Mouse (Mus musculus) liver, adult 2 months (tissue): ENCODE results near the gene Mgea5. TPM values are rescaled to one million over a fixed set of nuclear protein-coding genes. Genes with fewer than 3 reads are reported as not detected.

ENCODE experiments used
- DNase-seq: peaks from one replicate; pipeline ENCODE4 v3.0.0-alpha.2; 2011; ENCODE audit warnings: low read depth, low spot score; ENCODE audit errors: extremely low read depth
- H3K27ac ChIP-seq: fragments of 200-500 bp; replicated peaks from 2 replicates; pipeline ENCODE4 v1.5.1; 2012; ENCODE audit warnings: low read depth, mild to moderate bottlenecking, control low read depth, inconsistent platforms, low read length; ENCODE audit not compliant: insufficient read depth
- H3K27me3 ChIP-seq: fragments of 200-500 bp; 2 replicates; pipeline ENCODE4 v1.6.1; 2012; ENCODE audit warnings: mild to moderate bottlenecking, moderate library complexity, low read length, inconsistent platforms; ENCODE audit not compliant: control insufficient read depth, insufficient read depth
- H3K36me3 ChIP-seq: fragments of 200-500 bp; 2 replicates; pipeline ENCODE4 v1.6.1; 2012; ENCODE audit warnings: low read length, inconsistent platforms; ENCODE audit not compliant: control insufficient read depth, insufficient read depth
- H3K4me1 ChIP-seq: fragments of 200-500 bp; 2 replicates; pipeline ENCODE4 v1.6.1; 2011; ENCODE audit warnings: low read length; ENCODE audit not compliant: control insufficient read depth, insufficient read depth
- H3K4me3 ChIP-seq: fragments of 200-500 bp; 2 replicates; pipeline ENCODE4 v1.5.1; 2011; ENCODE audit warnings: low read depth, mild to moderate bottlenecking, control low read depth, low read length, moderate library complexity; ENCODE audit not compliant: insufficient read depth
- H3K79me2 ChIP-seq: fragments of 200-500 bp; 2 replicates; pipeline ENCODE4 v1.6.1; 2012; ENCODE audit warnings: inconsistent platforms, mild to moderate bottlenecking, low read length, moderate library complexity; ENCODE audit not compliant: control insufficient read depth, insufficient read depth
- H3K9ac ChIP-seq: fragments of 200-500 bp; 2 replicates; pipeline ENCODE4 v1.6.1; 2012; ENCODE audit warnings: low read depth, mild to moderate bottlenecking, control low read depth, inconsistent platforms, low read length
- CTCF ChIP-seq: fragments of 200-500 bp; IDR thresholded peaks from 2 replicates; pipeline ENCODE4 v1.5.1; 2011; ENCODE audit warnings: low read depth, low read length, control low read depth
- POLR2A ChIP-seq: fragments of 200-500 bp; IDR thresholded peaks from 2 replicates; pipeline ENCODE4 v1.6.1; 2011; ENCODE audit warnings: low read length, control low read depth; ENCODE audit not compliant: insufficient read depth; ENCODE audit errors: extremely low read depth
- WGBS: fragments of 180-500 bp; shearing (Covaris S2); methylation state at CpG from one replicate; pipeline ENCODE4 v1.1.7; 2018; 5-methylcytosine and 5-hydroxymethylcytosine counted together
- polyA plus RNA-seq: library from polyadenylated mRNA; depleted of rRNA; stranded (reverse); fragments of >200 nt; gene quantifications from 2 replicates; pipeline ENCODE4 v1.2.3, GENCODE M21; 2012; rRNA removed
- total RNA-seq: library from RNA; depleted of rRNA; stranded (reverse); fragments of >200 nt; gene quantifications from 2 replicates; pipeline ENCODE4 v1.2.3, GENCODE M21; 2014; rRNA removed

Gene Mgea5
- total and polyA plus RNA-seq, 2 experiments = 11.1 to 44.3 TPM

GRCm38 (mm10) chr19:45725677-45726277, 57.9 kb downstream of the Mgea5 start:
- Histone ChIP-seq H3K79me2 (no peaks in the 10 kb centered on the region), H3K36me3 (no peaks in the 10 kb centered on the region), H3K4me3 (no peak overlapping the region), H3K27me3 (no peaks in the 10 kb centered on the region), H3K9ac (no peak overlapping the region), H3K4me1 (no peaks in the 10 kb centered on the region), H3K27ac (no peak overlapping the region)
- 60% methylated on average over 14 of the region's 14 CpGs for whole genome bisulfite sequencing
- DNase-seq = no peak
- no peak for TF ChIP-seq POLR2A

DNA sequence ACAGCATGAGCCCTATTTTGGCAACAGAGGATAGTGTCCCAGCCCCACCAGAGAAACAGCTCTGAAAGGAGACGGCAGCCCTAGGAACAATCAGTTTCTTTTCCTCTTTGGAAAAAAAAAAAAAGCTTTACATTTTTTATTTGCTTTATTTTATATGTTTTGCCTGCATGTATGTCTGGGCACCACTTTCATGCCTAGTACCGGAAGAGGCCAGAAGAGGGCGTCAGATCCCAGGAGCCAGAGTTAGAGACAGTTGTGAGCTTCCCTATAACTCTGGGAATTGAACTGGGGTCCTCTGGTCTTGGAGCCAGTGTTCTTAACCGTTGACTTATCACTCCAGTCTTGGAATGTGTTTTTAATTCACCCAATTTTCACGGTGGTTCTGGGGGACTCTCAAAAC, 61.4 kb downstream of the Mgea5 start:
- Histone ChIP-seq H3K27me3 (0 out of 2 replicates have a peak, but pooled peaks cover 4% of the 10 kb centered on the region), H3K4me1 (no peaks in the 10 kb centered on the region), H3K36me3 (no peaks in the 10 kb centered on the region), H3K27ac (no peak overlapping the region), H3K9ac (no peak overlapping the region), H3K4me3 (no peak overlapping the region), H3K79me2 (no peaks in the 10 kb centered on the region)
- TF ChIP-seq CTCF (peak; percentile 11; the same call in 1 of the 2 replicates), POLR2A (no peak)
- WGBS = 72% methylated on average over 5 of the region's 5 CpGs
- DNase-seq = no peak

GRCm38 (mm10) chr19:45718286-45718685, 65.4 kb downstream of the Mgea5 start:
- H3K4me3 ChIP-seq = no peak overlapping the region
- no peaks in the 10 kb centered on the region for H3K36me3 ChIP-seq
- no peak for DNase-seq

DNA sequence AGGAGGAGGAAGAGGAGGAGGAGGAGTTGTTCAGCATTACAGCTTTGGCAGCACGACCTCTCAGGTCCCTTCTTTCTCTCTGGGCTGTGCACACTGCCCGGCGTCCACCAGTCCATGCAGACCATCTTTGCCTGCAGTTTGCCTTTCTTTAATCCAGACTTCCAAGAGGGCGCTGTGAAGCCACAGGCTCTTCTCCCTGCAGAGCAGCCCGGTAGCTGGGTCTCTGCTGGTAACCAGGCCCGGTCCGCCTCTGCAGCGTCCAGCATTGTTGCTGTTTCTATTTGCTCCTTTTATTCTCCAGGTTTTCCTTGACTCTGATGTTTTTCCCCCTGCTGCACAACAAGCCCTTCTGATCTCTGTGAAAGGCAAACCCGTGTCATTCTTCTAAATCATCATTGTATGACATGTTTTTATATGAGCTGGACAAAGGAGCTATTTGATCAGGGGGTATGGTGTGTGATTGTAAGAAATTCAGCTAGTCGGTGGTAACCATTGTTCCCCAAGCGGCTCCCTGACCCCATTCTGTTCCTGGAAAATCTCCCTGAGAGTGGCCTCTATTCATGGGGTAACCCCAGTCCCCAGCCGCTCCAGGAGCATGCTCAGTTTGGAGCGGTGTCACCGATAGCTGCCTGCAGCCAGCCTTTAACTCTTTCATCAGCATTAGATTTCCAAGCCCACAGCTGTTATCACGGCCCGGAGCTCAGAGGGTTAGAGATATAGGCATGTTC, 66.0 kb downstream of the Mgea5 start:
- TF ChIP-seq CTCF = no peak
- TF ChIP-seq POLR2A = no peak
- Histone ChIP-seq H3K9ac (no peak overlapping the region), H3K36me3 (no peaks in the 10 kb centered on the region), H3K4me1 (no peaks in the 10 kb centered on the region), H3K79me2 (no peaks in the 10 kb centered on the region), H3K27me3 (0 out of 2 replicates have a peak, but pooled peaks cover 4% of the 10 kb centered on the region), H3K4me3 (no peak overlapping the region), H3K27ac (no peak overlapping the region)
- WGBS = 24% methylated on average over 16 of the region's 16 CpGs
- DNase-seq = no peak

More at GRCm38 (mm10) chr19:45718286-45718685, 65.4 kb downstream of the Mgea5 start:
- no peak overlapping the region for H3K27ac ChIP-seq
- WGBS = 87% methylated on average over 3 of the region's 3 CpGs
- no peak overlapping the region for H3K9ac ChIP-seq
- no peaks in the 10 kb centered on the region for H3K4me1 ChIP-seq
- H3K79me2 ChIP-seq = no peaks in the 10 kb centered on the region
- 0 out of 2 replicates have a peak, but pooled peaks cover 4% of the 10 kb centered on the region for H3K27me3 ChIP-seq
- TF ChIP-seq CTCF = no peak
- TF ChIP-seq POLR2A = no peak

DNA sequence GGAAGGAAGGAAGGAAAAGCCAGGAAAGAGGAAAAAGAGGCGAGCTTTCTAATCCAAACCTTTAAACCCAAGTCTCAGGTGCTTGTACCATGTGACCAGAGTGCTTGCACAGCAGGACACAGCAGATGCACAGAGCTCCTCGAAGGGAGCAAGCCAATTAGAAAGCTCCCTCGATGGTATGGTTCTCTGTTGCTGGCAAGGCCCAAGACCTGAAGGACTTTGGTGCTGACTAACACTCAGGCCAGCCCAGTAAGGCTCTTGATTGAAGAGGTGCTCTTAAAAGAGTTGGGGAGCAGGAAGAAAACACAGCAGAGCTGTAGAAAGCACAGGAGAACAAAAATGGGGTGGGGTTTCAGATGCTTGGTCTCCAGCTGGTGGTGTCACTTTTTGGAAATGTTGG, 74.9 kb downstream of the Mgea5 start:
- no peaks in the 10 kb centered on the region for H3K4me1 ChIP-seq
- H3K27ac ChIP-seq = no peak overlapping the region
- H3K9ac ChIP-seq = no peak overlapping the region
- no peaks in the 10 kb centered on the region for H3K79me2 ChIP-seq
- TF ChIP-seq POLR2A = no peak
- TF ChIP-seq CTCF = no peak
- H3K27me3 ChIP-seq = 0 out of 2 replicates have a peak, but pooled peaks cover 2% of the 10 kb centered on the region
- no peak for DNase-seq
- H3K36me3 ChIP-seq = no peaks in the 10 kb centered on the region
- WGBS = 56% methylated on average over 3 of the region's 3 CpGs
- H3K4me3 ChIP-seq = no peak overlapping the region

Other genes with a start within 250 kb of the Mgea5 start
- 6.1 TPM in 2 replicates for gene Poll, start 223.3 kb downstream of the Mgea5 start, total RNA-seq
- gene Poll, start 223.3 kb downstream of the Mgea5 start, polyA plus RNA-seq = 7.1 and 7.3 TPM in 2 replicates
- 5.5 and 6.0 TPM in 2 replicates for gene Gm17018, start 223.2 kb downstream of the Mgea5 start, total RNA-seq
- 2.8 and 3.0 TPM in 2 replicates for gene Gm17018, start 223.2 kb downstream of the Mgea5 start, polyA plus RNA-seq
- 10.0 and 14.6 TPM in 2 replicates for gene Fbxw4, start 123.5 kb downstream of the Mgea5 start, total RNA-seq
- gene Fbxw4, start 123.5 kb downstream of the Mgea5 start, polyA plus RNA-seq = 41.5 and 44.6 TPM in 2 replicates
- not detected in 2 replicates for gene Fgf8, start 40.9 kb downstream of the Mgea5 start, total RNA-seq
- not detected in 2 replicates for gene Fgf8, start 40.9 kb downstream of the Mgea5 start, polyA plus RNA-seq
- gene Npm3, start 34.2 kb downstream of the Mgea5 start, total RNA-seq = 23.0 and 29.1 TPM in 2 replicates
- gene Npm3, start 34.2 kb downstream of the Mgea5 start, polyA plus RNA-seq = 31.7 and 32.2 TPM in 2 replicates
- gene Kcnip2, start 32.2 kb upstream of the Mgea5 start, total RNA-seq = not detected in 2 replicates
- 0.02 and 0.04 TPM in 2 replicates for gene Kcnip2, start 32.2 kb upstream of the Mgea5 start, polyA plus RNA-seq
- gene Armh3, start 214.7 kb upstream of the Mgea5 start, total RNA-seq = 3.8 and 4.2 TPM in 2 replicates
- gene Armh3, start 214.7 kb upstream of the Mgea5 start, polyA plus RNA-seq = 4.9 and 5.2 TPM in 2 replicates
- gene Hps6, start 219.7 kb upstream of the Mgea5 start, total RNA-seq = 2.3 and 2.9 TPM in 2 replicates
- 3.2 TPM in 2 replicates for gene Hps6, start 219.7 kb upstream of the Mgea5 start, polyA plus RNA-seq